In genomic region chr13:56710620-56711019, GRCm38 (mm10) we compare ENCODE assay signal across 32 mouse cellular contexts. TPM values are rescaled to one million over a fixed set of nuclear protein-coding genes. Genes with fewer than 3 reads are reported as not detected.
DNase-seq lines count a peak whose midpoint lies in the region; ATAC-seq and TF ChIP-seq lines count a peak whose summit lies in the region.
"Had no signal": no experiment of that assay in that cellular context is flagged by ENCODE, and none has a peak within 500 bp of the region (broad histone marks: within the 10 kb centered on the region; RNA-seq: fewer than 3 reads in every experiment).

No protein-coding gene starts in this region.

- no peak overlapping the region for H3K4me2 ChIP-seq in heart, embryonic 16.5 days (ENCODE audit: low read depth, low read length)
- H3K4me2 ChIP-seq in midbrain, embryonic 13.5 days (replicated peaks) = no peak overlapping the region
- H3K4me2 ChIP-seq in midbrain, embryonic 16.5 days (ENCODE audit: low read length) = no peak overlapping the region
- H3K4me2 ChIP-seq in intestine, postnatal 0 days (replicated peaks; ENCODE audit: low read depth) = no peak overlapping the region
- H3K4me2 ChIP-seq: embryonic facial prominence, embryonic 13.5 days; heart, embryonic 15.5 days; limb, embryonic 15.5 days; liver, embryonic 13.5 days; midbrain, embryonic 15.5 days had no signal

- no peak for TF ChIP-seq CTCF in intestine, postnatal 0 days (IDR thresholded peaks at IDR 0.05; ENCODE audit: low read depth)

- no peak overlapping the region for H3K4me3 ChIP-seq in heart, embryonic 16.5 days (ENCODE audit: low read length)
- no peak overlapping the region for H3K4me3 ChIP-seq in midbrain, embryonic 13.5 days (replicated peaks)
- H3K4me3 ChIP-seq in midbrain, embryonic 16.5 days (ENCODE audit: low read depth, low read length) = no peak overlapping the region
- H3K4me3 ChIP-seq in intestine, postnatal 0 days (ENCODE audit: low read depth, low read length) = no peak overlapping the region
- H3K4me3 ChIP-seq: embryonic facial prominence, embryonic 13.5 days; forebrain, embryonic 10.5 days; heart, embryonic 15.5 days; hindbrain, embryonic 10.5 days; limb, embryonic 10.5 days; limb, embryonic 15.5 days; liver, embryonic 13.5 days; midbrain, embryonic 15.5 days had no signal

- peaks cover 21% of the 10 kb centered on the region for H3K4me1 ChIP-seq in heart, embryonic 16.5 days (ENCODE audit: control insufficient read depth, insufficient read depth, low read length)
- peaks cover 37% of the 10 kb centered on the region for H3K4me1 ChIP-seq in midbrain, embryonic 13.5 days (replicated peaks)
- peaks cover 32% of the 10 kb centered on the region for H3K4me1 ChIP-seq in midbrain, embryonic 16.5 days (ENCODE audit: control insufficient read depth, insufficient read depth, low read length)
- peaks cover 4% of the 10 kb centered on the region for H3K4me1 ChIP-seq in intestine, postnatal 0 days (replicated peaks; ENCODE audit: control insufficient read depth, insufficient read depth, low read length)

- 0 out of 2 replicates have a peak overlapping the region, but pooled peaks have one; percentile 9 for H3K9ac ChIP-seq in heart, embryonic 16.5 days (ENCODE audit: low read length)
- no peak overlapping the region for H3K9ac ChIP-seq in midbrain, embryonic 13.5 days (replicated peaks)
- H3K9ac ChIP-seq in midbrain, embryonic 16.5 days (ENCODE audit: low read depth, low read length) = no peak overlapping the region
- peak overlapping the region; percentile 22; the same call in 1 of the 2 replicates for H3K9ac ChIP-seq in intestine, postnatal 0 days (ENCODE audit: low read depth, low read length)
- H3K9ac ChIP-seq: embryonic facial prominence, embryonic 13.5 days; forebrain, postnatal 0 days; heart, embryonic 15.5 days; limb, embryonic 15.5 days; liver, embryonic 13.5 days; midbrain, embryonic 15.5 days had no signal

- H3K27ac ChIP-seq in heart, embryonic 16.5 days (ENCODE audit: low read length) = no peak overlapping the region
- peak overlapping the region; percentile 1; the same call in 1 of the 2 replicates for H3K27ac ChIP-seq in midbrain, embryonic 13.5 days
- no peak overlapping the region for H3K27ac ChIP-seq in midbrain, embryonic 16.5 days (ENCODE audit: low read length)
- H3K27ac ChIP-seq in intestine, postnatal 0 days (ENCODE audit: low read depth, low read length) = peak overlapping the region; percentile 36; the same call in 1 of the 2 replicates
- H3K27ac ChIP-seq: embryonic facial prominence, embryonic 13.5 days; forebrain, embryonic 10.5 days; heart, embryonic 15.5 days; hindbrain, embryonic 10.5 days; limb, embryonic 10.5 days; limb, embryonic 15.5 days; liver, embryonic 13.5 days; midbrain, embryonic 15.5 days had no signal

- intact Hi-C loops in heart, postnatal 36 days (cut with DNase I) = no loop called here

- ATAC-seq in heart, embryonic 16.5 days (replicated peaks; ENCODE audit: extremely low read depth, insufficient read depth, low FRiP score) = no peak
- ATAC-seq in midbrain, embryonic 13.5 days = no peak
- ATAC-seq in midbrain, embryonic 16.5 days = no peak
- ATAC-seq in intestine, postnatal 0 days = no peak
- ATAC-seq: forebrain, postnatal 0 days; hindbrain, embryonic 16.5 days; lung, postnatal 0 days; midbrain, embryonic 15.5 days; Patski had no signal

- H3K9me3 ChIP-seq in heart, embryonic 16.5 days (replicated peaks; ENCODE audit: control insufficient read depth, low read length) = no peaks in the 10 kb centered on the region
- no peaks in the 10 kb centered on the region for H3K9me3 ChIP-seq in midbrain, embryonic 13.5 days
- H3K9me3 ChIP-seq in midbrain, embryonic 16.5 days (replicated peaks; ENCODE audit: control insufficient read depth, low read length, poor library complexity, severe bottlenecking) = no peaks in the 10 kb centered on the region
- H3K9me3 ChIP-seq in intestine, postnatal 0 days (ENCODE audit: control insufficient read depth) = no peaks in the 10 kb centered on the region
- H3K9me3 ChIP-seq: embryonic facial prominence, embryonic 13.5 days; heart, embryonic 15.5 days; hindbrain, embryonic 10.5 days; limb, embryonic 10.5 days; limb, embryonic 15.5 days; liver, embryonic 13.5 days; midbrain, embryonic 15.5 days had no signal

- DNase-seq in heart, adult 11 months = peak; percentile 82
- DNase-seq in heart, adult 9 months (ENCODE audit: low spot score in 2 of 2) = no peak
- DNase-seq in heart, postnatal 36 days = no peak
- DNase-seq: adrenal gland, postnatal 25 days; cerebellum, adult 18-20 months; cerebellum, postnatal 10 days; forebrain, postnatal 0 days; kidney, postnatal 14 days; layer of hippocampus, adult 9-11 months; liver, embryonic 13.5 days; lung, adult 18-20 months; lung, postnatal 4 days; right cerebral cortex, postnatal 4 days had no signal

- 42% methylated on average over 2 of the region's 2 CpGs for WGBS in heart, embryonic 16.5 days
- WGBS in midbrain, embryonic 13.5 days = 79% methylated on average over 2 of the region's 2 CpGs
- WGBS in midbrain, embryonic 16.5 days = 79% methylated on average over 2 of the region's 2 CpGs
- 37% methylated on average over 2 of the region's 2 CpGs for WGBS in intestine, postnatal 0 days

- H3K27me3 ChIP-seq in heart, embryonic 16.5 days (ENCODE audit: control insufficient read depth, insufficient read depth, low read length) = no peaks in the 10 kb centered on the region
- H3K27me3 ChIP-seq in midbrain, embryonic 13.5 days = no peaks in the 10 kb centered on the region
- no peaks in the 10 kb centered on the region for H3K27me3 ChIP-seq in midbrain, embryonic 16.5 days (ENCODE audit: control insufficient read depth, insufficient read depth, low read depth, low read length)
- H3K27me3 ChIP-seq in intestine, postnatal 0 days (replicated peaks; ENCODE audit: control insufficient read depth, insufficient read depth, low read length) = no peaks in the 10 kb centered on the region
- H3K27me3 ChIP-seq: embryonic facial prominence, embryonic 13.5 days; heart, embryonic 15.5 days; limb, embryonic 15.5 days; liver, embryonic 13.5 days; midbrain, embryonic 15.5 days; Patski had no signal

- no peaks in the 10 kb centered on the region for H3K36me3 ChIP-seq in heart, embryonic 16.5 days (ENCODE audit: control insufficient read depth, insufficient read depth)
- peaks cover 21% of the 10 kb centered on the region for H3K36me3 ChIP-seq in midbrain, embryonic 13.5 days
- H3K36me3 ChIP-seq in midbrain, embryonic 16.5 days (ENCODE audit: control insufficient read depth, insufficient read depth, low read length) = no peaks in the 10 kb centered on the region
- no peaks in the 10 kb centered on the region for H3K36me3 ChIP-seq in intestine, postnatal 0 days (ENCODE audit: control insufficient read depth, insufficient read depth)
- H3K36me3 ChIP-seq: midbrain, embryonic 15.5 days had no signal

RNA-seq across cellular contexts. Expression of gene Smad5, which starts 7.8 kb away (rescaled TPM):
- 16.7 and 16.9 TPM in 2 replicates for polyA plus RNA-seq in heart, embryonic 16.5 days (2015; fragmentation: Nextera tagmentation; extraction: Ambion mirVana)
- 10 to 100 TPM; 30.6 to 30.7 TPM for total RNA-seq in heart, postnatal 36 days (2021)
- 24.8 and 26.5 TPM in 2 replicates for polyA plus RNA-seq in midbrain, embryonic 13.5 days (2015; fragmentation: Nextera tagmentation; extraction: Ambion mirVana)
- 17.1 and 18.7 TPM in 2 replicates for polyA plus RNA-seq in midbrain, embryonic 16.5 days (2015; fragmentation: Nextera tagmentation; extraction: Ambion mirVana)
- 8.5 and 11.9 TPM in 2 replicates for polyA plus RNA-seq in intestine, postnatal 0 days (2015; fragmentation: Nextera tagmentation; extraction: Ambion mirVana)

RNA-seq across cellular contexts. Expression of gene Gm45623, which starts 43.0 kb away (rescaled TPM):
- 0.22 and 0.32 TPM in 2 replicates for polyA plus RNA-seq in heart, embryonic 16.5 days (2015; fragmentation: Nextera tagmentation; extraction: Ambion mirVana)
- not detected for total RNA-seq in heart, postnatal 36 days (2021)
- polyA plus RNA-seq in midbrain, embryonic 13.5 days (2015; fragmentation: Nextera tagmentation; extraction: Ambion mirVana) = 0.74 and 1.2 TPM in 2 replicates
- 3.0 and 4.5 TPM in 2 replicates for polyA plus RNA-seq in midbrain, embryonic 16.5 days (2015; fragmentation: Nextera tagmentation; extraction: Ambion mirVana)
- polyA plus RNA-seq in intestine, postnatal 0 days (2015; fragmentation: Nextera tagmentation; extraction: Ambion mirVana) = 0.13 TPM in 1 of 2 replicates, not detected in the other
- total RNA-seq: adrenal gland, postnatal 25 days; common myeloid progenitor, adult 5-6 weeks; gastrocnemius, adult 8-10 months; gastrocnemius, postnatal 4 days; MEL had no signal
- polyA plus RNA-seq: forebrain, embryonic 10.5 days; heart, embryonic 15.5 days; hindbrain, embryonic 10.5 days; limb, embryonic 10.5 days; liver, embryonic 13.5 days; neural tube, embryonic 11.5 days; Patski had no signal

Comparison
In these comparisons a context has a peak if more than half of its experiments do, and no peak if none do; other contexts are left out.
1. H3K27ac ChIP-seq: peak in midbrain, embryonic 13.5 days (single experiment) and intestine, postnatal 0 days (single experiment); none in heart, embryonic 16.5 days (single experiment) and midbrain, embryonic 16.5 days (single experiment).
2. H3K9ac ChIP-seq: peak in heart, embryonic 16.5 days (single experiment) and intestine, postnatal 0 days (single experiment); none in midbrain, embryonic 13.5 days (single experiment) and midbrain, embryonic 16.5 days (single experiment).